Mouse (Mus musculus) gastrocnemius, postnatal 10 days (tissue): ENCODE data around the gene Rd3. TPM values are rescaled to one million over a fixed set of nuclear protein-coding genes. Genes with fewer than 3 reads are reported as not detected.

ENCODE experiments used
- microRNA-seq, 2 experiments: library from miRNA; unstranded; fragments of <30 nt; microRNA quantifications; one replicate each; pipeline ENCODE4 v1.2.0; 2021
- total RNA-seq, 2 experiments: library from RNA; stranded (reverse); gene quantifications; 2 replicates each; pipeline ENCODE4 v1.2.3; 2021

Gene Rd3
- total RNA-seq, 2 experiments from 2014 or later: 0.20 TPM; not detected in 1

Small RNA genes within 50 kb of the gene (microRNA-seq; reads per million reads assigned to microRNA genes)
- gene Mir3473c: 0 to 0.32 reads per million in 2 experiments

Other genes with a start within 250 kb of the Rd3 start
- gene Nek2, start 155.9 kb upstream of the Rd3 start, total RNA-seq: 1 to 10 TPM; 4.7 to 4.9 TPM
- 1 to 10 TPM; 7.5 to 8.9 TPM for gene Slc30a1, start 70.6 kb upstream of the Rd3 start, total RNA-seq
- gene Traf5, start 115.2 kb downstream of the Rd3 start, total RNA-seq: 10 to 100 TPM in 1 of 2 experiments, 1 to 10 TPM in 1; 9.4 to 13.1 TPM
- gene Rcor3, start 160.7 kb downstream of the Rd3 start, total RNA-seq: 10 to 100 TPM; 23.9 to 35.8 TPM
- gene Kcnh1, start 213.4 kb downstream of the Rd3 start, total RNA-seq: under 1 TPM; 0.11 to 0.14 TPM